Mouse (Mus musculus): ENCODE data around the gene Nkain1.

Nkain1 gene

GRCm38 (mm10) chr4:130519567-130520481, 54.1 kb downstream of the Nkain1 start:
- in situ Hi-C loops (cut with MboI, MseI), result loop anchor here (5.0 to 25.0 kb wide), 4 partner anchors 112 to 855 kb away; partner anchors contain the start of gene Adgrb2 (in 1 of the 2)

GRCm38 (mm10) chr4:130516490-130516889, 57.5 kb downstream of the Nkain1 start:
- in situ Hi-C loops (cut with MboI, MseI), result loop anchor here in 1 of 2 experiments (25.0 kb wide), 1 partner anchor 529 kb away; the partner anchor contains the start of gene Adgrb2

All from T-helper 17 cell (primary cell).